Mouse (Mus musculus) hindbrain, embryonic 14.5 days (tissue): Measurements from ENCODE around the gene Antxr2. TPM values are rescaled to one million over a fixed set of nuclear protein-coding genes. Genes with fewer than 3 reads are reported as not detected.

Experiments used
- ATAC-seq: fragments of 200-750 bp; cut with Nextera tagmentation; 2 replicates; pipeline ENCODE4 v1.8.0; 2017; ENCODE audit warnings: moderate number of reproducible peaks, mild to moderate bottlenecking, moderate TSS enrichment, moderate library complexity; ENCODE audit not compliant: low FRiP score
- DNase-seq: peaks from one replicate; pipeline ENCODE4 v3.0.0-alpha.2; 2015; ENCODE audit warnings: low spot score
- H3K27ac ChIP-seq: fragments of 300-500 bp; sonication (generic); 2 replicates; pipeline ENCODE4 v1.5.1; 2014; ENCODE audit warnings: mild to moderate bottlenecking, moderate library complexity
- H3K27me3 ChIP-seq: fragments of 300-500 bp; sonication (generic); 2 replicates; pipeline ENCODE4 v1.6.1; 2014; ENCODE audit warnings: mild to moderate bottlenecking, low read length, mixed read lengths; ENCODE audit not compliant: control insufficient read depth, insufficient read depth
- H3K36me3 ChIP-seq: fragments of 300-500 bp; sonication (generic); replicated peaks from 2 replicates; pipeline ENCODE4 v1.6.1; 2014; ENCODE audit not compliant: control insufficient read depth, insufficient read depth
- H3K4me1 ChIP-seq: fragments of 300-500 bp; sonication (generic); replicated peaks from 2 replicates; pipeline ENCODE4 v1.6.1; 2014; ENCODE audit warnings: antibody characterized with exemption, low read length, mixed read lengths; ENCODE audit not compliant: control insufficient read depth, insufficient read depth
- H3K4me2 ChIP-seq: fragments of 300-500 bp; sonication (generic); replicated peaks from 2 replicates; pipeline ENCODE4 v1.6.1; 2014; ENCODE audit warnings: mild to moderate bottlenecking, moderate library complexity
- H3K4me3 ChIP-seq: fragments of 300-500 bp; sonication (generic); replicated peaks from 2 replicates; pipeline ENCODE4 v1.5.1; 2014; ENCODE audit warnings: mild to moderate bottlenecking, low read length
- H3K9ac ChIP-seq: fragments of 300-500 bp; sonication (generic); 2 replicates; pipeline ENCODE4 v1.6.1; 2014
- H3K9me3 ChIP-seq: fragments of 300-500 bp; sonication (generic); 2 replicates; pipeline ENCODE4 v1.6.1; 2016; ENCODE audit warnings: low read length; ENCODE audit not compliant: control insufficient read depth
- WGBS: fragments of 180-500 bp; shearing (Covaris S2); extraction: QIAGEN DNeasy Blood & Tissue Kit; methylation state at CpG from one replicate; pipeline ENCODE4 v1.1.7; 2014; 5-methylcytosine and 5-hydroxymethylcytosine counted together
- polyA plus RNA-seq: library from polyadenylated mRNA; unstranded; fragments of >200 nt; fragmentation: Nextera tagmentation; extraction: Ambion mirVana; gene quantifications from 2 replicates; pipeline ENCODE4 v1.2.1, GENCODE M21; 2014

The Antxr2 gene
- polyA plus RNA-seq, 1 experiment from 2014 or later: 3.8 TPM

DNA sequence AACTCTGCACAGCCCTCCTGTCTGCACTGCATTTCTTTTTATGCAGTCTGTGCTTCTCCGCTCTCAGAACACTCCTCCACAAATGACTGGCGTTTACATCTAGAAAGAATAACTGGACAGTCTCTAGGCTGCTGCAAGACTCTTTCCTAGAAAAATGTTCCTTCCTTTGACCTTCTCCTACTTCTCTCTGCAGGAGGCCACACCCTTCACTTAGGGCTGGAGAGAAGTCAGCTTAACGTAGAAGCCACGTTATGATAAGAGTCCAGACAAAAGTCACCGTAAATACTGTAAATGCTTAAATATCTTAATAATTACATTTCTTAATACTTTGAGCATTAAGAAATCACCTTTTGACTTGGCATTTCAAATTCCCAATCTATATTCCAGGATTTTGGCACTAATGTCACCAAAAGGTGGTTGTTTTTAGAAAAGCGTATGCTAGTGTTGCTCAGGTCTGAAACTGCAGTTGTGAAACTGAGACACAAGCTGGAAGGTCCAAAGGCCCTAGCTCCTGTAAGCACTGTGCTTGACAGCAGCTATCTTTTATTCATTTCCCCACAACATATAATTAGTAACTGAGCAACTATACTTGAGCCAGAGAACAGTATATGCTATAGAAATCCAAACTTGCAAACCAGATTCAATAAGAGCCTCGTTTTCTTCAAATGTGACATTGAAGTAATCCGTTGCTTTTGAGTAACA lies 3.0 kb downstream of the Antxr2 start:
- WGBS: 78% methylated on average over 8 of the region's 8 CpGs
- no peak overlapping the region for H3K4me3 ChIP-seq
- H3K27me3 ChIP-seq: no peaks in the 10 kb centered on the region
- DNase-seq (no peak), ATAC-seq (no peak)
- no peaks in the 10 kb centered on the region for H3K36me3 ChIP-seq
- H3K9ac ChIP-seq: no peak overlapping the region
- no peak overlapping the region for H3K27ac ChIP-seq
- no peaks in the 10 kb centered on the region for H3K4me1 ChIP-seq
- H3K4me2 ChIP-seq: no peak overlapping the region
- H3K9me3 ChIP-seq: no peaks in the 10 kb centered on the region

- Histone ChIP-seq H3K27me3 (no peaks in the 10 kb centered on the region), H3K9ac (no peak overlapping the region), H3K4me1 (no peaks in the 10 kb centered on the region), H3K4me3 (no peak overlapping the region), H3K27ac (no peak overlapping the region), H3K4me2 (no peak overlapping the region), H3K36me3 (no peaks in the 10 kb centered on the region), H3K9me3 (no peaks in the 10 kb centered on the region)
- DNase-seq: no peak
- WGBS: 89% methylated on average over 2 of the region's 2 CpGs
- ATAC-seq: no peak
Observed at GRCm38 (mm10) chr5:98025921-98026320, 4.9 kb downstream of the Antxr2 start.

DNA sequence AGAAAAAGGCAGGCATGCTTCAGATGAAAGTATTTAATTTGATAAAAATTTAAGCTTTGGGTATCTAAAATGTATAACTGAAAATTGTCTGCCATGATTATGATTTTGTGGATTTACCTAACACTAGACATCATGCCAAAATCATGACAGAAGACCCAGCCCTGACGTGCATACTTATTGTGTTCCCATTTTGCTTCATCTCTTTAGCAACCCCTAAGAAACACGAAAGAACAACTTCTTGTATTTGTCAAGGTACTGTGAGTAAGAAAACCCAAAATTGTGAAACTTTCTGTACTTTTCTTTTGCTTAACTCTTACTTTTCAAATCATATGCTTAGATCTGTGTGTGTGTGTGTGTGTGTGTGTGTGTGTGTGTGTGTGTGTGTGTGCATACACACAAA lies 6.3 kb downstream of the Antxr2 start:
- H3K4me1 ChIP-seq: no peaks in the 10 kb centered on the region
- WGBS: 94% methylated on average over 2 of the region's 2 CpGs
- no peak for ATAC-seq
- H3K27ac ChIP-seq: no peak overlapping the region
- no peak overlapping the region for H3K9ac ChIP-seq
- H3K4me2 ChIP-seq: no peak overlapping the region
- DNase-seq: no peak
- no peaks in the 10 kb centered on the region for H3K9me3 ChIP-seq
- H3K27me3 ChIP-seq: no peaks in the 10 kb centered on the region
- no peaks in the 10 kb centered on the region for H3K36me3 ChIP-seq
- H3K4me3 ChIP-seq: no peak overlapping the region

GRCm38 (mm10) chr5:98021518-98021917 lies 9.3 kb downstream of the Antxr2 start:
- no peak for DNase-seq
- H3K27me3 ChIP-seq: no peaks in the 10 kb centered on the region
- 95% methylated on average over 4 of the region's 4 CpGs for WGBS

DNA sequence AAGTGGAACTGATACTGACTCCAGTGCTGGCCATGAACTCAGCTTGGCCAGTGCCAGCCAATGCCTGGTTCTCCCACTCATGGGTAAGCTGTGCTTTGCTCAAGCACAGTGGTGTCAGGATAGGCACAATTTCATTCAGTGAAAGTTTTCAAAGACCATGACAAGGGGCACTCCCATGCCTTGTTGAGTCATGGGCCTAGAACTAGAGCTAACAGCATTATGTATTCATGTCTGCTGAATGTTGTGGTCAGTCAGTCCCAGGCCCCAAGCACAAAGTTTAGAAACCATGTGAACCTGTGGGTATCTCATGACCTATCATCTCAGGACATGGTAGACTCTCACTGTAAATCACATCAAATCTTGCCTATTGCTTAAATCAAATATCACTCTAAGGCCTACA lies 10.2 kb downstream of the Antxr2 start:
- Histone ChIP-seq H3K36me3 (no peaks in the 10 kb centered on the region), H3K4me3 (no peak overlapping the region), H3K4me1 (no peaks in the 10 kb centered on the region), H3K9me3 (no peaks in the 10 kb centered on the region), H3K27ac (no peak overlapping the region), H3K9ac (no peak overlapping the region), H3K27me3 (no peaks in the 10 kb centered on the region), H3K4me2 (no peak overlapping the region)
- ATAC-seq: no peak
- DNase-seq: no peak

More at GRCm38 (mm10) chr5:98021518-98021917, 9.3 kb downstream of the Antxr2 start:
- no peak overlapping the region for H3K27ac ChIP-seq
- no peak overlapping the region for H3K9ac ChIP-seq
- no peaks in the 10 kb centered on the region for H3K9me3 ChIP-seq
- no peak overlapping the region for H3K4me3 ChIP-seq
- no peaks in the 10 kb centered on the region for H3K4me1 ChIP-seq
- no peak overlapping the region for H3K4me2 ChIP-seq
- H3K36me3 ChIP-seq: no peaks in the 10 kb centered on the region
- no peak for ATAC-seq

DNA sequence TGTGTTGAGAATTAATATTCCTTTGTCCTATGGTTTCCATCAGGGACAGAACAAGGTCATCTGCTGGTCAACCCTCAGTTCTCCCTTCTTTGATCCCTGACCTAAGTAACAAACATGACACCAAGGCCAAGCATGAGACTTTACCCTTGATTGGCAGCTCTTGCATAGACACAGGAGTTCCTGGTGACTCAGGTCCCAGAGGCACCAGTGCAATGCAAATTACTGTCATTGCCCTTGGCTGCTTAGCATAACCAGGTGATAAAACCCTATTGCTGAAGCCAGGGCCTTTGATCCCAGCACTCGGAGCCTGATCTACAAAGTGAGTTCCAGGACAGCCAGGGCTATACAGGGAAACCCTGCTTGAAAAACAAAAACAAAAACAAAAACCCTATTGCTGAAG lies 11.4 kb downstream of the Antxr2 start:
- Histone ChIP-seq H3K27me3 (no peaks in the 10 kb centered on the region), H3K9ac (no peak overlapping the region), H3K9me3 (no peaks in the 10 kb centered on the region), H3K36me3 (no peaks in the 10 kb centered on the region), H3K4me2 (no peak overlapping the region), H3K27ac (no peak overlapping the region), H3K4me1 (no peaks in the 10 kb centered on the region), H3K4me3 (no peak overlapping the region)
- ATAC-seq (no peak), DNase-seq (no peak)
- WGBS: 70% methylated on average over 1 of the region's 1 CpGs

DNA sequence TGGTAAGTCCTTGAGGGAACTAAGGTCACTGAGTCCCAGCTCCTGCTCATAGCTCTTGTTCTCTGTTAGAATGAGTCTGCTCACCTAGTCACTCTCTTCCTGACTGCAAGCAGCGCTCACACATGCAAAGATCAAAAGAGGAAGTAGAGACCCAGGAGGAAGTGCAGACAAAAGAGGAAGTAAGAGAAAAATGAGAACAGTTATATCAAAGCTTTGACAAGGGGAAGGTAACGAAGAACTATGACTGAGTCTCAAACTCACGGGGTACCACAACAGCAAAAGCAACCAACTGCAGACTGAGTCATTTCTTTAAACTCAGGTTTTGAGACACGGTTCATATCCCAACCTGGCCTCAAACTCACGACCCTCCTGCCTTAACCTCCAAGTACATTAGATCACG lies 12.7 kb downstream of the Antxr2 start:
- H3K9ac ChIP-seq: no peak overlapping the region
- ATAC-seq: no peak
- 90% methylated on average over 6 of the region's 6 CpGs for WGBS
- no peak overlapping the region for H3K4me2 ChIP-seq
- H3K27me3 ChIP-seq: no peaks in the 10 kb centered on the region
- DNase-seq: no peak
- no peaks in the 10 kb centered on the region for H3K9me3 ChIP-seq
- H3K27ac ChIP-seq: no peak overlapping the region
- no peak overlapping the region for H3K4me3 ChIP-seq
- H3K4me1 ChIP-seq: no peaks in the 10 kb centered on the region
- H3K36me3 ChIP-seq: no peaks in the 10 kb centered on the region

DNA sequence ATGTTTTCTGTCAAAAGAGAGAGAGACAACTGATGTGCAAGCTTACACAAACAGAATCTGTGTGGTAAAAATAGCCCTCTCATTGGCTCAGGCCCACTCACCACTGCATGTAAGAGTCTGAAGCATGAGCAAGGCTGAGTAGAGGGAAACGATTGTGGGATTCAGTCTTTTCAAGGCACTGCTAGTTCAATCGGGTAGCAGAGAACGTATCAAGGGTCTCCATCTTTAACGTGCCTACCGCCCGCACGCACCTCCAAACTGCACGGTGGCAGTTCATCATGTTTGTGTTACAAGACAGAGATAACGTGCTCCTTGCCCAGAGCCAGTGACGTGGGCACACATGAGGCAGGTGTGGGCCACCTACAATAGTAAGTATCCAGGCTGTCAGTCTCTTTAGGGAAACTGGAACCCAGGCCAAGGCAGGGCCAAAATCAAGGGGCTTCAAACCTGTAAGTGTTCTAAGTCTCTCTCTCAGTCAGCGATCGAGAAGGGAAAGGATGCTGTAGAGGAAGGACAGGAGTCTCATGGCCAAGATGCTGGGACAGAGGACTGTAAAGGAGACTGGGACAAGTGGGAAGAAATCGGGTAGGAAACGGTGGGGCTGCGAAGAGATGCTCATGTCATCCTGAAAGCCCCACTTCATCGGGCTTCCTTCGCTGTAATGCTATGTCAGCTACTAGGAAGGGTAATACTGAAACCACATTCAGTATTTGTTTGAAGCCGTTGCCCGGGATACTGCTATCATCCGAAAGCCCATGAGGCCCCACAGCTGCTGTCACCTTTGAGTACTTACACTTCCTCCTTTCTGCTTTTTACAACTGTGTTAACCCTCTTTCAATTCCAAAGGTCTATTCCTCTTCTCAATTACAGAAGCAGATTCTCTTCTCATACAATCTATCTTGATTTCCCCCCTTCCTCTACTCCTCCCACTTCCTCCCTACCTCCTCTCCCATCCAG lies 14.3 kb downstream of the Antxr2 start:
- Histone ChIP-seq H3K27ac (no peak overlapping the region), H3K4me2 (no peak overlapping the region), H3K36me3 (no peaks in the 10 kb centered on the region), H3K9me3 (no peaks in the 10 kb centered on the region), H3K4me3 (no peak overlapping the region), H3K9ac (no peak overlapping the region), H3K27me3 (no peaks in the 10 kb centered on the region), H3K4me1 (no peaks in the 10 kb centered on the region)
- ATAC-seq: no peak
- DNase-seq: no peak
- WGBS: 73% methylated on average over 20 of the region's 20 CpGs

- no peak overlapping the region for H3K4me3 ChIP-seq
- H3K4me2 ChIP-seq: no peak overlapping the region
- no peak for DNase-seq
- no peaks in the 10 kb centered on the region for H3K4me1 ChIP-seq
- H3K36me3 ChIP-seq: no peaks in the 10 kb centered on the region
- 97% methylated on average over 8 of the region's 8 CpGs for WGBS
- H3K9ac ChIP-seq: no peak overlapping the region
- H3K27ac ChIP-seq: no peak overlapping the region
- no peaks in the 10 kb centered on the region for H3K27me3 ChIP-seq
- no peak for ATAC-seq
- no peaks in the 10 kb centered on the region for H3K9me3 ChIP-seq
Observed at GRCm38 (mm10) chr5:98005751-98006150, 25.1 kb downstream of the Antxr2 start.
